Mouse (Mus musculus): ENCODE measurements around the gene Kcnn3. TPM values are rescaled to one million over a fixed set of nuclear protein-coding genes. Genes with fewer than 3 reads are reported as not detected.
A peak's percentile ranks its signal among the peaks of the same experiment; 100 is the strongest.

The Kcnn3 gene
- polyA plus RNA-seq, 1 experiment from 2014 or later = 0.74 TPM

- Histone ChIP-seq H3K27me3 (ENCODE audit: low read depth, poor library complexity, severe bottlenecking) (peaks cover 19% of the 10 kb centered on the region; the same call in 1 of the 2 replicates), H3K9me3 (replicated peaks) (no peaks in the 10 kb centered on the region), H3K4me3 (no peak overlapping the region), H3K36me3 (no peaks in the 10 kb centered on the region), H3K27ac (no peak overlapping the region), H3K4me1 (peaks cover 5% of the 10 kb centered on the region; the same call in 1 of the 2 replicates)
- no peak for DNase-seq (ENCODE audit: low spot score)
- 89% methylated on average over 5 of the region's 5 CpGs for WGBS
Measured at GRCm38 (mm10) chr3:89677617-89678016, 157.7 kb downstream of the Kcnn3 start.

DNA sequence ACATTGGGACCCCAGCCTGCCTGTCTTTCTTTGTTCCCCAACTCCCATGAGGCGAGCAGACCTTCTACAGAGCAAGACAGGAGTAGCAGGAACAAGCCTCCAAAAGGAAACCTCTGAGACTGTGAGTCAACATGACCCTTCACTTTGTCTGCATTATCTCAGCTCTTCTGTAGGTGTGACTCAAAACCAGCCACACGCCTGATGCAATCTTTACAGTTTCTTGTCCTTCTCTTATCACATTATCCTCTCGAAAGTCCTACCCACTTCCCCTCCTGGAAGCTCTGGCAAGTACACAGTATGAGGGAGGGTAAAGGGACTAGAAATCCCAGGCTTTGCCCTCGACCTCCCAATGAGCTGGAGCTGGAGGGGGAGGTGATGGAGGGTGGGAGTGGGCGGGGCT is 166.1 kb downstream of the Kcnn3 start:
- Histone ChIP-seq H3K4me3 (no peak overlapping the region), H3K36me3 (no peaks in the 10 kb centered on the region), H3K27ac (no peak overlapping the region), H3K9me3 (replicated peaks) (no peaks in the 10 kb centered on the region), H3K27me3 (ENCODE audit: low read depth, poor library complexity, severe bottlenecking) (peaks cover 28% of the 10 kb centered on the region), H3K4me1 (peaks cover 9% of the 10 kb centered on the region)
- DNase-seq (ENCODE audit: low spot score) = no peak
- WGBS = 49% methylated on average over 5 of the region's 5 CpGs

DNA sequence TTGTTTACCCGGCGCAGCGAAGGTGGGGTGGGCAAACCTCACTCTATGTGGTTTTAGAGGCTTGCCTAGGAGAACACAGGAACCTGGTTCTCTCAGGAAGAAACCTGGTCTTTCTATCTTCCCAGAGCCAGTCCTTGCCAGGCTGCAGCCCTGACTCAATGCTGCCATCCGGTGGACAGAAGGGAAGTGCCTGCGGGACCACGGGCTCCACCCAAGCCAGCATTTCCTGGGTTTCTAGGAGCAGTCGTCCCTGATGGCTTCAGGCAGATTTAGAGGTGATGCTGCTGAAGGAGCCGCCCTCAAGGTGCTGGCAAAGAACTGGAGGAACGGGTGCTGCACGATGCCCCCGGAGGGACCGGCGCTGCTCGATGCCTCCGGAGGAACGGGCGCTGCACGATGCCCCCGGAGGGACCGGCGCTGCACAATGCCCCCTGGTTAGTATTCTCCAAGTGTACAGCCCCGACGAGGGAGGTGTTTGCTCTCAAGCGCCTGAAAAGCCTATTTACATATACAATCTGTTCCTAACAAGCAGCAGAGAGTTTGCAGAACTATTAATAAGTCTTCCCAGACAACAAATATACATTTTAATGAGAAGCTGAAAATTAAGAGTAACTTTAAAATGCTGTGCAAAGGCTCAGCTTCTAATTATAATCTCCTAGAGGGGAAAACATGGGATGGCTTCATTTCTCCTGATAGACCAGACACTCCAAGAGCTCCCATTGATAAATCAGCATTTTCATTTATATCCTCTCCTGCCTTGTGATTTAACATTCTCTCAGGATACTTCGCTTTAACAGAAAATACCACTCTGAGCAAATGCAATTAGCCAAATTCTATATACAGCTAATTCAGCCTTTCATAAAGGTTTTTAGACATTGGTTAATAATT is 169.0 kb downstream of the Kcnn3 start:
- Histone ChIP-seq H3K27ac (peak overlapping the region; percentile 72), H3K4me3 (peak overlapping the region; percentile 49), H3K36me3 (no peaks in the 10 kb centered on the region), H3K4me1 (peaks cover 12% of the 10 kb centered on the region; the same call in 1 of the 2 replicates), H3K27me3 (ENCODE audit: low read depth, poor library complexity, severe bottlenecking) (no peaks in the 10 kb centered on the region), H3K9me3 (replicated peaks) (0 out of 2 replicates have a peak, but pooled peaks cover 2% of the 10 kb centered on the region)
- DNase-seq (ENCODE audit: low spot score) = peak; percentile 89
- WGBS = 7% methylated on average over 25 of the region's 25 CpGs

DNA sequence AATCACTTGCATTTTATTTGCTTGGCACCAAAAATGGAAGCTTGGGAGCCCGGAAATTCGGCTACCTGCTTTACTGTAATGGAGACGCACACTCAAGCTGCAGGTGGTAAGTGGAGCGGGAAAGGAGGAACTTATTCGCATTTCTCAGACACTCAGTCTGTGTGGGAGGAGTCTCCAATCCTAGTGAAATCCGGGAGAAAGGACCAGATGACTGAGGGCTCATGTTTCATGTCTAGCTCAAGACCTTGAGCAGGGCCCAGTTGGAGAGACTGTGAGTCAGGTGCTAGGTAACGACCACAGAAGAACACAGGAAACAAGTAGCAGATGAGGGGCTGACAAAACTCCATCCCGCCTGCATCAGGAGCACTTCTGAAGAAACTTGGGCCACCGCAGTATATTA is 171.8 kb downstream of the Kcnn3 start:
- Histone ChIP-seq H3K27ac (no peak overlapping the region), H3K4me3 (no peak overlapping the region), H3K27me3 (ENCODE audit: low read depth, poor library complexity, severe bottlenecking) (no peaks in the 10 kb centered on the region), H3K9me3 (replicated peaks) (0 out of 2 replicates have a peak, but pooled peaks cover 2% of the 10 kb centered on the region), H3K4me1 (peaks cover 12% of the 10 kb centered on the region; the same call in 1 of the 2 replicates), H3K36me3 (no peaks in the 10 kb centered on the region)
- no peak for DNase-seq (ENCODE audit: low spot score)
- WGBS = 65% methylated on average over 9 of the region's 9 CpGs

GRCm38 (mm10) chr3:89696152-89696821 is 176.3 kb downstream of the Kcnn3 start:
- Histone ChIP-seq H3K27ac (no peak overlapping the region), H3K4me1 (peaks cover 22% of the 10 kb centered on the region), H3K4me3 (no peak overlapping the region), H3K36me3 (no peaks in the 10 kb centered on the region), H3K27me3 (ENCODE audit: low read depth, poor library complexity, severe bottlenecking) (no peaks in the 10 kb centered on the region), H3K9me3 (replicated peaks) (0 out of 2 replicates have a peak, but pooled peaks cover 2% of the 10 kb centered on the region)
- DNase-seq (ENCODE audit: low spot score) = no peak
- 90% methylated on average over 12 of the region's 12 CpGs for WGBS

- Histone ChIP-seq H3K4me1 (peaks cover 17% of the 10 kb centered on the region), H3K4me3 (no peak overlapping the region), H3K27ac (no peak overlapping the region), H3K36me3 (no peaks in the 10 kb centered on the region), H3K9me3 (replicated peaks) (no peaks in the 10 kb centered on the region), H3K27me3 (ENCODE audit: low read depth, poor library complexity, severe bottlenecking) (0 out of 2 replicates have a peak, but pooled peaks cover 4% of the 10 kb centered on the region)
- DNase-seq (ENCODE audit: low spot score) = no peak
- WGBS = 98% methylated on average over 1 of the region's 1 CpGs
Measured at GRCm38 (mm10) chr3:89698958-89699357, 179.0 kb downstream of the Kcnn3 start.

GRCm38 (mm10) chr3:89700461-89700860 is 180.5 kb downstream of the Kcnn3 start:
- Histone ChIP-seq H3K9me3 (replicated peaks) (no peaks in the 10 kb centered on the region), H3K27ac (no peak overlapping the region), H3K4me1 (peaks cover 17% of the 10 kb centered on the region), H3K36me3 (no peaks in the 10 kb centered on the region), H3K4me3 (no peak overlapping the region), H3K27me3 (ENCODE audit: low read depth, poor library complexity, severe bottlenecking) (0 out of 2 replicates have a peak, but pooled peaks cover 5% of the 10 kb centered on the region)
- peak; percentile 33 for DNase-seq (ENCODE audit: low spot score)
- WGBS = 63% methylated on average over 11 of the region's 11 CpGs

- Histone ChIP-seq H3K27me3 (ENCODE audit: low read depth, poor library complexity, severe bottlenecking) (0 out of 2 replicates have a peak, but pooled peaks cover 7% of the 10 kb centered on the region), H3K4me3 (no peak overlapping the region), H3K9me3 (replicated peaks) (no peaks in the 10 kb centered on the region), H3K4me1 (peaks cover 17% of the 10 kb centered on the region), H3K27ac (no peak overlapping the region), H3K36me3 (no peaks in the 10 kb centered on the region)
- 40% methylated on average over 3 of the region's 3 CpGs for WGBS
- DNase-seq (ENCODE audit: low spot score) = no peak
Measured at GRCm38 (mm10) chr3:89703596-89703995, 183.6 kb downstream of the Kcnn3 start.

GRCm38 (mm10) chr3:89704064-89704463 is 184.1 kb downstream of the Kcnn3 start:
- WGBS = 84% methylated on average over 6 of the region's 6 CpGs
- Histone ChIP-seq H3K27ac (no peak overlapping the region), H3K36me3 (no peaks in the 10 kb centered on the region), H3K9me3 (replicated peaks) (no peaks in the 10 kb centered on the region), H3K4me3 (no peak overlapping the region), H3K4me1 (peaks cover 17% of the 10 kb centered on the region), H3K27me3 (ENCODE audit: low read depth, poor library complexity, severe bottlenecking) (0 out of 2 replicates have a peak, but pooled peaks cover 7% of the 10 kb centered on the region)
- no peak for DNase-seq (ENCODE audit: low spot score)

- WGBS = 7% methylated on average over 27 of the region's 28 CpGs
- peak within 1 kb of the TSS; percentile 92 for H3K27ac ChIP-seq
- H3K36me3 ChIP-seq = no peaks in the 10 kb centered on the region
- H3K4me1 ChIP-seq = peaks cover 19% of the 10 kb centered on the region
- DNase-seq (ENCODE audit: low spot score) = peak; percentile 88
- H3K9me3 ChIP-seq (replicated peaks) = no peaks in the 10 kb centered on the region
- H3K4me3 ChIP-seq = peak within 1 kb of the TSS; percentile 100
- H3K27me3 ChIP-seq (ENCODE audit: low read depth, poor library complexity, severe bottlenecking) = no peaks in the 10 kb centered on the region
Measured at GRCm38 (mm10) chr3:89714359-89715206, 194.6 kb downstream of the Kcnn3 start, which contains the start of gene Adar. Adar (plus strand) TSS chr3:89715022.

DNA sequence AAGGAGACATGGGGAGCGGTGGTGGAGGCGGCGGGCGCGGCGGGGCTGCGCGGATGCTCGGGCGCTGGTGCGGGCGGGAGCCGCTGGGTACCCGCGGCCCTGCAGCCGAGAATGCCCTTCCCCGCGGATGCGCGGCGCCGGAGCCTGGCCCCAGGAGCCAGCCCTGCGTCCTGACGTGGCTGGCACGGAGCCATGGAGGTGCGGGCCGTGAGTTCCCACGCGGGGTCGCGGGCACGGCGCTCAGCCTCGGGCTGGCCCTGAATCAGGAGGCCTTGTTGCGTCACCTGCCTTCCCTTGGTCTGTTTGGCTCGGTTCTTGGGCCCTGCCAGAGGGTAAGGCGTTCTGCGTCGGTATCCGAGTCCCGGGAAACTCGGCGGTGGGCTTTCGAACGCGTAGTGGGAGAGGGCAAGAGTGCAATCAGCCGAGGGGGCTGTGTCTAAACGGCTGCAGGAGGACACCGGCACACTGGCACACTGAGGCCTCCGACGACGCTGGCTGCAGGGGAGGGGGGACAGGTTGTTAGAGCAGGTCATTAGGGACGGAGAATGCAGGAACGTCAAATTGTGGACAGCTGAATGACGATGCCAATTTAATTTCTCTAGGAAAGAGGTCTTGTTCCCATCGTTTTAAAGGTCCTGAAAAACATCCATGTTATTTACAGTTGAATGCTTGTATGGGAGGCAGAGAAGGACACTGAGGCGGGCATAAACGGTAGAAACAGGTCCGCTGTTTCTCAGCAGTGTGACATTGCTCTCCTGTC is 195.4 kb downstream of the Kcnn3 start:
- Histone ChIP-seq H3K27me3 (ENCODE audit: low read depth, poor library complexity, severe bottlenecking) (no peaks in the 10 kb centered on the region), H3K4me3 (peak overlapping the region; percentile 100), H3K4me1 (peaks cover 19% of the 10 kb centered on the region), H3K9me3 (replicated peaks) (no peaks in the 10 kb centered on the region), H3K36me3 (no peaks in the 10 kb centered on the region), H3K27ac (peak overlapping the region; percentile 92)
- WGBS = 3% methylated on average over 54 of the region's 59 CpGs
- DNase-seq (ENCODE audit: low spot score) = no peak

GRCm38 (mm10) chr3:89715967-89716256 is 195.9 kb downstream of the Kcnn3 start:
- WGBS = 69% methylated on average over 6 of the region's 6 CpGs
- H3K4me1 ChIP-seq = peaks cover 19% of the 10 kb centered on the region
- no peak for DNase-seq (ENCODE audit: low spot score)
- H3K4me3 ChIP-seq = peak overlapping the region; percentile 100
- H3K27me3 ChIP-seq (ENCODE audit: low read depth, poor library complexity, severe bottlenecking) = no peaks in the 10 kb centered on the region
- H3K9me3 ChIP-seq (replicated peaks) = no peaks in the 10 kb centered on the region
- no peak overlapping the region for H3K27ac ChIP-seq
- no peaks in the 10 kb centered on the region for H3K36me3 ChIP-seq

Data from limb, embryonic 10.5 days (tissue).